Mouse (Mus musculus) ovary, postnatal 36 days (tissue): ENCODE data around the gene Golga4.

ENCODE experiments used
- DNase-seq: peaks from one replicate; pipeline ENCODE4 v3.0.0; 2022; ENCODE audit warnings: low spot score, mixed read lengths

The Golga4 gene

DNA sequence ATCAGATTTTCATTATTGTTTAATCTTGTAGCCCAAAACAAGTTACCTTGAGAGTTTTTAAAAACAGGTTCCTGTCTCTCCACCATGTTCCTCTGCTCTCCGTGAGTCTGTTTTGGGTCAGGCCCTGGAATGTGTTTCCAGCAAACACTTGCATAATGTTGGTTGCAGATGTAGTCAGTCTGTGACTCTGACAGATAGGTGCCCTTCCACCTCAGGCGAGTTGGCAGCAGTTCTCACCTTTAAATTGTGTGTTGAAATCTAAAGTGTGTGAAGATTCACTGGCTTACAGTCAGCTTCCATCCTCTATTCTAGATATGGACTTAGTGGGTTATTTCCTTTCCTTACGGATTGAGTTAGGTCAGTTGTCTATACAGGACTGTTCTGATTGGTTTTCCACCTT lies 23.7 kb downstream of the Golga4 start:
- DNase-seq, result no peak

- DNase-seq, result no peak
Measured at GRCm38 (mm10) chr9:118530679-118531078, 24.6 kb downstream of the Golga4 start.

DNA sequence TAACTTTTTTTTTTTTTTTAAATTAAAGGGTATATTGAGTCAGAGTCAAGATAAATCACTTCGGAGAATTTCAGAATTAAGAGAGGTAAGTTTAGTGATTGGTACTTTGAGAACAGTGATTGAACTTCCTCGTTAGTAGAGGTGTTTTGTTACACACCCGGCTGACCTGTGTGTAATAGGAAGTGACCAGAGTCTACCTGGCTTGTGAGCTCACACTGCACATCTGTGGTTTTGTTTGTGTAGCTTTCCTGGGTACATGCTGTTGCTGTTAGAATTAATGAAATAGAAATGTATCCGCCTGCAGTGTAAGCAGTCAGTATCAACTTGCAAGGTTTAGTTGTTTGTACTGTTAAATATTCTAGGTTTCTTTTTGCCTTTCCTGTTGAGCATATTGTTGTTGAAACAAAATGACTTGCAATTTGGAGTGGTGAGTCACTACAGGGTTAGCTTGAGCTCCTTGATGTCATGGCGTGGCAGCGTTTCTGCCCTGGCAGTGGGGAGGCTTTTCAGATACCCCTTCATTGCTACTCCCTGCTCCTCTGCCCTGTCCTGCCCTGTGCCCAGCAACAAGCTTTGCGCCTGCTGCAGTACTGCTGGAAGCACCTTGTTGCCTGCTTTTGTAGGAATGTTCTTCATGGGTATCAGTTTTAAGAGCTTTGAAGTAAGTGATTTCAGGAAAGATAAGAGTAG lies 26.6 kb downstream of the Golga4 start:
- DNase-seq, result no peak

GRCm38 (mm10) chr9:118536946-118537345 lies 30.9 kb downstream of the Golga4 start:
- no peak for DNase-seq

GRCm38 (mm10) chr9:118537463-118538339 lies 31.6 kb downstream of the Golga4 start:
- no peak for DNase-seq

- DNase-seq, result no peak
Measured at GRCm38 (mm10) chr9:118541851-118542250, 35.8 kb downstream of the Golga4 start.

DNA sequence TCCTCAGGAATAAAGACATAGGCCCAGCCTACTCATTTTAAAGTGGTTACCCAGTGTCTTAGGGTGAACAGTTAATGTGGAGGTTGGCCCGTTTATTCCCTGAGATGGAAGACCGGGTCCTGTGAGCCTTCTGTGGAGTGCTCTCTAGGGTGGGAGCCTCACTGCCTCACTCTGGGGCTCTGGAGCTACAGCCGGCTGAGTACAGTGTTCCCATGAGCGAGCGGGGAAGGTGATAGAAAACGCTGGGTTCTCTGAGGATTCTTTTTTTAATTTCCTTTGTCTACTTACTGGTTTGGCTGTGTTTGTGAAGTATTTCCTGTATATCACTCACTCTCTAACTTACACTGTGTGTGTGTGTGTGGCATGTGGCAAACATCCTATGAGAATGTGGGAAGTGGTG lies 39.1 kb downstream of the Golga4 start:
- DNase-seq, result no peak

GRCm38 (mm10) chr9:118548651-118549050 lies 42.6 kb downstream of the Golga4 start:
- DNase-seq, result no peak

- no peak for DNase-seq
Measured at GRCm38 (mm10) chr9:118556951-118557780, 51.1 kb downstream of the Golga4 start.

DNA sequence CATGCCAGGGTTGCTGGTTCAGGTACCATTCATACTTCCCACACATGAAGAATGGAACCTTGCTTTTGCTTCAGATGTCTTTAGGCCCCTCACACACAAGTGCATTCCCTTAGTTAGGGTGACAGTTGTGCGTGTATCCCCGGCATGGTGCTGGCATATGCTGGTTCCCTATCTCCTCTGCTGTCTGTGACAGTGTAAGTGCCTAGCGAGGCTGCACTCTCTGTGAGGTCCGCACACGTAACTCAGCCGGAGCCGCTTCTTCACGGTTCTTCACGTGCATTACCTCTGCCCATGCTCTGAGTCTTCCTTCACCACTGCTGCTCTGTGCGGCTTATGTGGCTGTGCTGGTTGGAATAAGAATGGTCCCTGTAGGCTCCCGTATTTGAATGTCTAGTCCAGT lies 57.3 kb downstream of the Golga4 start:
- DNase-seq, result no peak

GRCm38 (mm10) chr9:118563866-118564265 lies 57.8 kb downstream of the Golga4 start:
- DNase-seq, result no peak

GRCm38 (mm10) chr9:118564696-118565095 lies 58.6 kb downstream of the Golga4 start:
- no peak for DNase-seq

GRCm38 (mm10) chr9:118569328-118569727 lies 63.3 kb downstream of the Golga4 start:
- no peak for DNase-seq

- no peak for DNase-seq
Measured at GRCm38 (mm10) chr9:118570865-118571264, 64.8 kb downstream of the Golga4 start.

DNA sequence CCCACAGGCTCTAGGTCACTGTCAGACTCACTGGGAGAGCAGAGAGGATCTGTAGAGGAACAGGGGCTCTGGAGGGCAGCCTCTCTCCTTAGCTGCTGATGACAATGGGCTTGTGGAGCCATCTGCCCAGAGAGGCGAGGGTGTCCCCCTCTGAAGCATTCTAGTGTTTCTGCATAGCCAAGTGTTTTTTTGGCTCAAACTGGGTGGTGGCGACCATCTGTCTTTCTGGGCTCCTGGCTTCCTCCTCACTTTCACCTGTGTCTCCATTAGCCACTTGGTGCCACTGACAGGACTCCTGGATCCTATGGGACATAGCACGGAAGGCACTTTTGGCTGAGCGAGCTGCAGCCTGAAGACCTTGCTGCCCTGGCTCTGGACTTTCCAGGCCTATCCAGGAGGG lies 65.6 kb downstream of the Golga4 start:
- DNase-seq, result no peak

DNA sequence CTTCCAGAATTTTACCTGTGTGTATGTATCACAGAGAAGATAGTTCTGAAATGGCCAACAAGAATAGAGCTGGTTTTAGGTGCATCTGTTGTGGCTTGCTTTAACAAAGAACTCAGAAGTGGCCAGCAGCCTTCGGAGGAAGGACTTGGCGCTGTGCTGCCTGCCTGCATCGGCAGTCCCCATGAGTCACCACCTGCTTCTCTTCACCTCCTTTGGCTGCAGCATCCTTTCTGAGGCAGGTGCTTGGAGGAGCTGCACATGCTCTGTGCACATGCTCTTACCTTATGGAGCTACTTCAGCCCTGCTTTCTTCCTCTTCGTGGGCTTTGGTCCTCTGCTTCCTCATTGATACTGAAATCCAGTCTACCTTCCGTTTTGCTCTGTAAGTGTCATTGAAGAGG lies 68.8 kb downstream of the Golga4 start:
- DNase-seq, result no peak

- DNase-seq, result no peak
Measured at GRCm38 (mm10) chr9:118580371-118580770, 74.3 kb downstream of the Golga4 start.

DNA sequence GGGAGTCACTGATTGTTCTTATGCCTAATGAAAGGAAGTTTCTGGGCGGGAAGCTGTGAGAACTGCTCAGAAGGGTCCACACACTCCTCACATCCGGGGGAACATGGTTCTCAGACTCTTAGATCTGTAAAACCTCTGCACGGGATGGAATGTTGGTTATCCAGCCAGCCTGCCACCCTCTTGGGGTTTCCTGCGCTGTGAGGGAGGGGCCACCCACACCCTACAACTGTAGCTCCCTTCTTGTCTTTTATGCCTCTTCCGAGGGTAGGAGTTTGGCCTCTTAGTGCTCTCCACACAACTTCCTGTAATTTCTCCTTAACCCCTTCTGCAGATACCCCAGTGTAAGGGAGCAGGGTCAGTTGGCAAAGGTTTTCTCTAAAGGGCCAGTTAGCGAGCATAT lies 76.7 kb downstream of the Golga4 start:
- DNase-seq, result no peak

DNA sequence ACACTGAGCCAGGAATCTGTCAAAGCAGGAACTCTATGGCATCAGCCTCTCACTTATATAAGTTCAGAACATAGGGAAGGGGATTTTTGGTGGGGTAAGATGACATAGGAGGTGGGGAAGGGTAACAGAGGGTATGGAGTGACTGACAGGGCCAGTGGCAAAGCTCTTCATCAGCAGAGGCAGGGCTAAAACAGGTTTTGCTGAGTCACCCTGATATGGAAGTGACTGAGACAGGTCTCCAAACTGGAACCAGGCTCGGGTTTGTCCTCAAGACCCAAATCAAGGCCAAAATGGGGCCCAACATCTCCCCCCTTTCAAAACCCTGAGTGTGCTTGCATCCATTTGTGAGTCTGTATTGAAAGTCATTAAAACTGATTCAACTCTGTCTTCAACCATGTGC lies 78.8 kb downstream of the Golga4 start:
- no peak for DNase-seq

GRCm38 (mm10) chr9:118585998-118586397 lies 79.9 kb downstream of the Golga4 start:
- DNase-seq, result no peak

GRCm38 (mm10) chr9:118587115-118587514 lies 81.0 kb downstream of the Golga4 start:
- no peak for DNase-seq

- no peak for DNase-seq
Measured at GRCm38 (mm10) chr9:118589249-118589648, 83.2 kb downstream of the Golga4 start.

- peak; percentile 58 for DNase-seq
Measured at GRCm38 (mm10) chr9:118590230-118590629, 84.2 kb downstream of the Golga4 start.
